Mouse (Mus musculus) layer of hippocampus, adult 2 months (tissue): ENCODE data around the gene Gsta1. TPM values are rescaled to one million over a fixed set of nuclear protein-coding genes. Genes with fewer than 3 reads are reported as not detected.
"Not testable (repeated sequence)": the region's sequence is repeated elsewhere in the genome, so short reads cannot be mapped to it uniquely, and the experiment has no call there.

Experiments
- DNase-seq, 2 experiments: peaks; one replicate each; pipeline ENCODE4 v3.0.0; 2022; ENCODE audit warnings: low spot score in 2 of 2
- H3K27ac ChIP-seq: fragments of 200-600 bp; 2 replicates; pipeline ENCODE4 v1.8.1; 2022
- H3K4me3 ChIP-seq: fragments of 200-600 bp; 2 replicates; pipeline ENCODE4 v1.8.1; 2022; ENCODE audit warnings: mild to moderate bottlenecking
- CTCF ChIP-seq: fragments of 200-600 bp; conservative IDR thresholded peaks from 2 replicates; pipeline ENCODE4 v1.8.1; 2022; ENCODE audit warnings: antibody characterized with exemption, mild to moderate bottlenecking, moderate library complexity
- total RNA-seq, 2 experiments: library from RNA; stranded (reverse); gene quantifications; 2 replicates each; pipeline ENCODE4 v1.2.3; 2021

The Gsta1 gene
- total RNA-seq, 2 experiments from 2014 or later = not detected

GRCm38 (mm10) chr9:78211521-78211920 lies 18.9 kb upstream of the Gsta1 start:
- Histone ChIP-seq H3K27ac (no peak overlapping the region), H3K4me3 (no peak overlapping the region)
- TF ChIP-seq CTCF = no peak
- no peak for DNase-seq

- DNase-seq = no peak
- TF ChIP-seq CTCF = no peak
These were observed 18.0 kb upstream of the Gsta1 start for GRCm38 (mm10) chr9:78212341-78213049.

DNA sequence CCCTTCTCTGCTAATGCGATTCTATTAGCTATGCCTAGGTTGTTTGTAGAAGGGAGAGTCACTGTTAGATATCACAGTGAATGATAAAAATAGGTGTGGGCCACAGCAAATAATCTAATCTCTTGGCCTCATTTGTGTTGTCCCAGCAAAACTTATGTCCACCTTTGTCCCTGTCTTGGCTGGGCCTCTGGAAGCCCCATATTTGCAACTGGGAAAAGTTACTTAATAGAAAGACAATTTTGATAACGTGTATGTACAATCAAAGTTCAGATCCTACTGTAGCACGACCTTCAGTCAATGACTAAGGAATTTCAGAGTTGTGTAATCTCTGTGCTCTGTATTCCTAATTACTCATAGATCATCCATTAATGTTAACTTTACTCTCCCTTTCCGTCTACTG lies 13.4 kb upstream of the Gsta1 start:
- no peak overlapping the region for H3K4me3 ChIP-seq
- TF ChIP-seq CTCF = no peak
- no peak overlapping the region for H3K27ac ChIP-seq
- DNase-seq = no peak

More at GRCm38 (mm10) chr9:78212341-78213049, 18.0 kb upstream of the Gsta1 start:
- H3K27ac ChIP-seq = no peak overlapping the region
- H3K4me3 ChIP-seq = no peak overlapping the region

GRCm38 (mm10) chr9:78222616-78223015 lies 7.8 kb upstream of the Gsta1 start:
- H3K27ac ChIP-seq = no peak overlapping the region
- no peak overlapping the region for H3K4me3 ChIP-seq
- no peak for DNase-seq
- no peak for TF ChIP-seq CTCF

DNA sequence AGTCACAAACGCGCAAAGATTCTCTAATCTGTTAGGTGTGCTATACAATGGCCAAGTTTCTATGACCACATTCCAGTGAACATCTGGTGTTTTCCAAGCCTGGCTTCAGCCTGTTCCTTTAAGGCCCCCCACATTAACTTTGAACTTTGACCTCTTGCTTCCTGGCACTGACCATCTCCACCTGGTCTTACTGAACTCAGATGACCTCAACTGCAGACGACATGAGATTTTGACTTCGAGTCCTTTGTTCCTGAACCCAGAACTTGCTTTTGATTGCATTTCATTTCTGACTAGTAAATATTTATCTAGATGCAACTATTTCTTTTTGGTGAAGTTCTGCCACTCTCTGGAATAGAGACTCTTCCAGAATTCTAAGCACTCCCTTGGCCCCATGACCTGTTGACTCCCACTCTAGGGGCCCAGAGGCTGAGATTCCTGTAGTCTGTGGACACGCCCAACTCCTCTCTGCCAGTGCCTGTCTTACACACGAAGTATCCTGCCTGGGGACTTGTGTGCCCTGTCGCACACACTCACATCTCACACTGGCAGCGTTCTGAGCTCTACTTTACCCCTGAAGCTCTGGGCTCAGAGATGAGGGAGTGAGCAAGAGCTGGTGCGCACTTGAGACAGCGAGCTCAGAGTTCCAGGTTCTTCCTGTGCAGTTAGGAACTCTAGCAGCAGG lies 7.1 kb upstream of the Gsta1 start:
- Histone ChIP-seq H3K27ac (no peak overlapping the region), H3K4me3 (no peak overlapping the region)
- no peak for TF ChIP-seq CTCF
- DNase-seq = no peak

GRCm38 (mm10) chr9:78224418-78224817 lies 6.0 kb upstream of the Gsta1 start:
- no peak overlapping the region for H3K4me3 ChIP-seq
- TF ChIP-seq CTCF = no peak
- no peak for DNase-seq
- H3K27ac ChIP-seq = no peak overlapping the region

- no peak for DNase-seq
- H3K27ac ChIP-seq = no peak overlapping the region
- no peak overlapping the region for H3K4me3 ChIP-seq
- TF ChIP-seq CTCF = no peak
These were observed 5.2 kb upstream of the Gsta1 start for GRCm38 (mm10) chr9:78225304-78225703.

GRCm38 (mm10) chr9:78228122-78228521 lies 2.3 kb upstream of the Gsta1 start:
- Histone ChIP-seq H3K4me3 (no peak overlapping the region), H3K27ac (no peak overlapping the region)
- DNase-seq = no peak
- no peak for TF ChIP-seq CTCF

DNA sequence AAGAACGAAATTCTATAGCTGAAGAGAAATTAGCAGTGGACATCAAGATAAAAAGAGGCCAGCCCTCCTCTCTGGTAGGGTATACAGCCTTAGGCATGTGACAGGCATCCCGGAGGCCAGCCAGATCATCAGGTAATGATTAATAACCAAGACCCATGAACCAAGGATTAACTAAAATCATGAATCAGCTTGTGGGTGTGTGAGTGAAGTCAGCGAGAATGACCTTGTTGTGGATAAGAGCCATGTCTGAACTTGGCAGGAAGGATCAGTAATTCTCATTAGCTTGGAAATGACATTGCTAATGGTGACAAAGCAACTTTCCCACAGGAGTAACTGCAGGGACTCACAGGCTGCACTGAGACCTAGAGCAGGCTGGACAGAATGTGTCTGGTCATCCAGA lies 798 bp upstream of the Gsta1 start:
- not testable (repeated sequence) for H3K4me3 ChIP-seq, H3K27ac ChIP-seq

GRCm38 (mm10) chr9:78233121-78233695 lies 2.8 kb downstream of the Gsta1 start:
- not testable (repeated sequence) for H3K4me3 ChIP-seq, DNase-seq, H3K27ac ChIP-seq

More for the DNA sequence above, 798 bp upstream of the Gsta1 start:
- not testable (repeated sequence) for DNase-seq

- DNase-seq, H3K4me3 ChIP-seq, H3K27ac ChIP-seq: not testable (repeated sequence)
These were observed 25.4 kb downstream of the Gsta1 start for GRCm38 (mm10) chr9:78255683-78256470.

GRCm38 (mm10) chr9:78256914-78257313 lies 26.5 kb downstream of the Gsta1 start, which contains the start of gene Gm3776:
Gm3776 (plus strand) TSS chr9:78257129.
- not testable (repeated sequence) for DNase-seq, H3K27ac ChIP-seq, H3K4me3 ChIP-seq

- H3K4me3 ChIP-seq = not testable (repeated sequence)
- peak; percentile 58 for TF ChIP-seq CTCF
These were observed 29.2 kb downstream of the Gsta1 start for GRCm38 (mm10) chr9:78259688-78260087.

GRCm38 (mm10) chr9:78270945-78271344 lies 40.5 kb downstream of the Gsta1 start:
- not testable (repeated sequence) for H3K27ac ChIP-seq, DNase-seq, H3K4me3 ChIP-seq

More at GRCm38 (mm10) chr9:78259688-78260087, 29.2 kb downstream of the Gsta1 start:
- peak; percentile 8 to 50 for DNase-seq
- H3K27ac ChIP-seq = not testable (repeated sequence)

- DNase-seq, H3K4me3 ChIP-seq, H3K27ac ChIP-seq: not testable (repeated sequence)
These were observed 51.7 kb downstream of the Gsta1 start for GRCm38 (mm10) chr9:78282002-78282711.

GRCm38 (mm10) chr9:78289063-78289462 lies 58.6 kb downstream of the Gsta1 start:
- H3K4me3 ChIP-seq, H3K27ac ChIP-seq, DNase-seq: not testable (repeated sequence)

DNA sequence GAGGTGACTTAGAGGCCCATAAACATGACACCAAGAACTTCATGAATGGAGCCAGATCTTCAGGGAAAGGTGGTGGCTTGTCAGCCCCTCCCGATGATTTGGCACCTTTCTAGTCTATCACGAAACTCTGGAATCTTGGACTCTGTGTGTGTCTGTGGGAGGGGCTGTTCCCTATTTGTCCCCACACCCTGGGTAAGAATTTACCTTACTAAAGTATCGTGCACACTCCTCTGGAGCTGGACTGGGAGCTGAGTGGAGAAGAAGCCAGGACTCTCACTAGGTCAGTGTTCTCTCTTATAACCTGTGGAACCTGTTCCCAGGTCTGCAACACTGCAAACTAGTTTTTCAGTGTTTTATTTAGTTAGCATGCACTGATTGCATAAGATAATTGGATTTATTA lies 59.3 kb downstream of the Gsta1 start, which contains the start of gene Gm10639:
Gm10639 (plus strand) TSS at position 201 of the 400 bp plus-strand sequence.
- not testable (repeated sequence) for H3K4me3 ChIP-seq, DNase-seq, H3K27ac ChIP-seq
